Mouse (Mus musculus): ENCODE measurements around the gene Cradd.

Cradd gene

GRCm38 (mm10) chr10:95269151-95269550, 54.8 kb downstream of the Cradd start:
- no peak for DNase-seq (ENCODE audit: low spot score)

- DNase-seq (ENCODE audit: low spot score) = no peak
These were observed 55.6 kb downstream of the Cradd start for GRCm38 (mm10) chr10:95268366-95268765.

DNA sequence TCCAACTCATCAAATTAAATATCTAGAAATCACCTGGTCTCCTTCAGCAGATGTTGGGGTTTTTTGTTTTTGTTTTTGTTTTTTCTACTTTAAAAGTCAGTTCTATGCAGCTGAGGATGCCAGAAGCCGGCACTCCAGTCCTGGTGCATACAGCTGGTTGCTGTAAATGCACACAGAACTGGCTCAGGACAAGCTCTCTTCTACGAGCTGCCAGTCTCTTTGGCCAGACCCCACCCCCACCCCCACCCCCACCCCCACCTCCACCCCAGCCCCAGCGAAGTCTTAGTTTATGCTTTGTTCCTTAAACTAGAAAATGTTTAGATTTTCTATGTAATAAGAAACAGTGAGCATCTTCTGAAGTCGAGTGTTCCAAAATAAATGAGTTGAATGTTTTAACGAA, 57.0 kb downstream of the Cradd start:
- DNase-seq (ENCODE audit: low spot score) = no peak

DNA sequence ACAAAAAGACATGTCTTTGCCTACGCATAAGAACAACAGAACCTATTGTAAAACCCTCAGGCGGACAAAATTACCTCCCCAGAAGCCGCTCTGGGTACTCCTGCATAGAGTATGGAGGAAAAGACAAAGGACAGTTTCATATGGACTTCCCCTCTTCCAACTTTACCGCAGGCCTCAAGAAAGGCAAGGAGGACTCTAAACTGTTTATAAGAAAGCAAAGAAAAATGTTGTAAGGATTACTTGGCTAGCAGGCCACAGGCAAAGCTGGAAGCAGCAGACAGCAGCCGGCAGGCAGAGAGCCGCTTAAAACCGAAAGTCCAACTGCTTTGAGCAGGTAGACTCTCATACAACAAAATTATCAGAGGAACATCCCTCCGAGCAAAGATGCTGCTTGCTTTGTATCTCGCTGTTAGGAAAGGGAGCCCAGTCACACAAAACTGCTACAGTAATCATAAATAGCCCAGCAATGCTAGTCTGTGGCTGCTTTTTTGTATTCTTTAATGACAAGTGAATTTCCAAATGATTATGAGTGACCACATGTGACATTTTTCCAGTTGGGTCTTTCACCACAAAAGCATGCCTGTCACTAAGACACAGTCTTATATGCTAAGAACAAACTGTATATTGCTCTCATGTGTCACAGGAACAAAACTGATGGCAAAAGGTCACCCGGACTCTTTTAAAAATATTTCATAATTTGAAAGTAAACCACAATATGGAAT, 57.7 kb downstream of the Cradd start:
- no peak for DNase-seq (ENCODE audit: low spot score)

DNA sequence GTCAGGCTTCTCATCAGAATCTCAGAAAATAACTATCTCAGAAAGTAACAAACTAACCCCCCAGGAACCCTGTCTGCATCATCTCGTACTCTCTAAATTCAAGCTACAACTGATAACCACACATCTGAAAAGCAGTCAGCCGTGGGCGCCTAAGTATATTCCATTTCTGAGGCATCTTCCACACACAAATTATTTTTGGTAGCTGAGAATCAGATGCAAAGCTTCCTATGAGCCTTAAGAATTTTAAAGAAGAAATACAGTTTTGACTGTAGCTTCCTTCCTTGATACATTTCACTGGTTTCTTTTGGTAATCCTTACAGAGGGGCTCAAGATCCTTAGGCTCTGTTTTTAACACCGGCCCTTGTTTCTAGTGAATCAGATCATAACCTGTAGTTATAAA, 58.4 kb downstream of the Cradd start:
- no peak for DNase-seq (ENCODE audit: low spot score)

DNA sequence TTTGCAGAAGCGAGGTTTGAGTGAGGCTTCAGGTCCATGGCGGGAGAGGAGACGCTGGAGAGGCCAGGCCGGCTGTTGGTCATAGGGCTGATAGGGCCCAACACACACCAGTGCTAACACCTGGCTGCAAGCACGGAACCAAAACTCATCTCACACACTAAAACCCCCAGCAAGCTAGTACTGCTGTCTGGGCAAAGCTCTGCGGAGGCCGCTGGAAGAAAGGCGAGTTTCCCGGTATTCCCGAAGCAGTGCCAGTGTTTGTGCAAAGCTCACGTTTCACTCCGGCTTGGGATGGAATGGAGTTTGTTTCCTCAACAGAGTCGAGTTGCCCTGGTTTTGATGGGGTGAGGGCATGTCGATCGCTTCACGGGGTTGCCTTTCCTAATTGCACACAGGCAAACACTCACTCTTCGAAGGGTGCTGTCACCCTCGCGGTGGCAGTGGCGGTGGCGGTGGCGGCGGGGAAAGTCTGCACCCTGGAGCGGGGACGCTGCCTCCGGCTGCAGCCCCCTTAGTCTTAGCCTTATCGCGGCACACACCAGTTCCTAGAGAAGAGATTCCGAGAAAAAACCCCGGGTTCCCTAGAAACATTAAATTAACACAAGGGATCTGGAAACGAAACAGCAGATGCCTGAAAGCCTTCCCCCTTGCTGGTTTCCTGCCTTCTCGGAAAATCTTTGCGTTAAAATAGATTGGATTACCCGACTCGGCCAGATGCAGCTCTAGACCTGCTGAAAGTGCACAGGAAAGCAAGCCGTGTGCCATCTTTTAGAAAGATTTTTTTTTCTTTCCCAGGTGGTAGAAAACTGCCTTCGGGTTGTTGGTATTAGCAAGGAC, 59.2 kb downstream of the Cradd start:
- DNase-seq (ENCODE audit: low spot score) = peak; percentile 64

DNA sequence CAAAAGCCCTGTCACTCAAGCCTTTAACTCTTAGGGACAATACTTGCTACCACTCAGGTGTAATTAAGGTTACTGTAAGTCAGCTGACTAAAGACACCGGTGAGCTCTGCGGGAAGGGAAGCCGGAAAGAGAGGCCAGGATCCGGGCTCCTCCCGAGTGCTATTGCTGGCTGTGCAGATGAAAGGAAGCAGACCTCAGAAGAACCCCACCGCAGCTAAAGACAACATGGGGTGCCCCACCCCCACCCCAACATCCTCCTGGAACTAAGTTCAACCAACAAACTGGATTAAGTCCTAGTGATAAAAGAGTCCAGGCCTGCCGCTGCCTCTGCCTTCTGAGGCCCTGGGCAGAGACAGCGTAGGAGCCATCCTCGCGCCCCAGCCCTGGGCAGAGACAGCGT, 61.5 kb downstream of the Cradd start:
- no peak for DNase-seq (ENCODE audit: low spot score)

- no peak for DNase-seq (ENCODE audit: low spot score)
These were observed 62.7 kb downstream of the Cradd start for GRCm38 (mm10) chr10:95261279-95261678.

- no peak for DNase-seq (ENCODE audit: low spot score)
These were observed 63.5 kb downstream of the Cradd start for GRCm38 (mm10) chr10:95260420-95260819.

DNA sequence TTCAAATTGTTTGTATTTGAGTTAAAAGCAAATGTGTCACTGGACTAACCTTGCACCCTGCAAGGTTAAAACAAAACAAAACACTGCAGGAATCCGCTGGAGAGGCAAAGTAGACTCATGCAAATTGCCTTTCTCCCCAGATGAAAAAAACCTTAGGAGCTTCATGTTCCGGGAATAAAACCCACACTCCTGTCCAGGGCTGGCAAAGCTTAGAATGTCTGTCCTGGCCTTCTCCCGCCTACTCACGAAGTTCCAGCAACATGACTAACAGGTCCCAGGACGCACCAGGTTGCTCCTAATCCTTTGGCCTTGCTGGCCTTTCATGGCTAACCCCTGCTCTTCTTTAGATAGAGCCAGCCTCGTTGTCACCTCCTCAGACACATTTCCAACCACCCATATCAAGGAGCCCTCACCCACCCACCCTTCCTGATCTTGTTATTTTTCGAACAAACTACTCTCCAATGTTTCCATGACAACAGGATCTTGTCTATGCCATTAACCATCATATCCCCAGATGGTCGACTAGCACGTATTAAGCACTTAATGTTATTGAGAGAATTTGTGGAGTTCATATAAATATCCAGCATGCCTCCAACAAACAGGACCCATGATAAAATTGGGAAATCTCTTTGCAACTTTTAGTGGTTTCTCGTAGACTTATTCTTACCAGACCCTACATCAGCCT, 65.3 kb downstream of the Cradd start:
- no peak for DNase-seq (ENCODE audit: low spot score)

- no peak for DNase-seq (ENCODE audit: low spot score)
These were observed 66.0 kb downstream of the Cradd start for GRCm38 (mm10) chr10:95257979-95258378.

DNA sequence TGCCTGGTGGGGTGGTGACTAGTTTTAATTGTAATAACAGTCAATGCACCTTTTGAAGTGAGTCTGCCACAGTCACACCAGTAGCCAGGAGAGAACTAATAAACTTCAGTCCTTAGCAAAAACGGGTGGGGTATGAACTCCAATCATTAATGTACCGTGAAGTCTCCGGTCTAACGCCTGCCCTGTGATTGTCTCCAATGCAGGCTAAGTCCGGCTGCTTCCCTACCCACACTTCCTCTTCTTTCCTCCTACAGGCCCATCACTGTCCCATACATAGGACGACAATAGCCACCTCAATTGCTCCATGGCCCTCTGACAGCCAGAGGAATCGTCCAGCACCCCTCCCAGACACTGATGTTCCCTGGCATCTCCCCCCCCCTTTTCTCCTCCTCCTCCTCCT, 67.8 kb downstream of the Cradd start:
- DNase-seq (ENCODE audit: low spot score) = no peak

GRCm38 (mm10) chr10:95255018-95255680, 68.8 kb downstream of the Cradd start:
- no peak for DNase-seq (ENCODE audit: low spot score)

DNA sequence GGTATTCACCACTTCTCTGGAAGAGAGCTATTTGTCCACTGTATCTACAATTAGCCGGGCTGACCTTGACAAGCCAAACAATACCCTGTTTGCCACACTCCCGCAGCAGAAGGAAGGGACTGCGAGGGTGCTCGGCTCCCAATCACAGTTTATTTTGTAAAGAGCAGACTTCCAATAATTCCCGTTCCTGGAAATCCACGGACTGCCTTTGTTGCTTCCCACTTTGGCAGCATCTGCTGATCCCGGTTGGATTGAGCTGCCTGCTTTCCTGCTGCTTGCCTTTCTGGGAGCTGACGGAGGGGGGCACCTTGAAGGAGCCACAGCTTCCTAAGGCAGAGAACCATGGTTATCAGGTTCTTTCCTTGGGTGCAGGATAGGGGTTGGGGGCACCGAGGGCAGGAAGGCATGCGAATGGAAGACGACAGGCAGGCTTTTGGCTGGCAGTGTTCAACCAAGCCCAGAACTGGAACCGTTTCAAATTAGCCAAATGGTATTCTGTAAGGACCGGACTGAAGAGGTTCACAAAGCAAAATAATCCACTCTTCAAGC, 69.4 kb downstream of the Cradd start:
- peak; percentile 59 for DNase-seq (ENCODE audit: low spot score)

DNA sequence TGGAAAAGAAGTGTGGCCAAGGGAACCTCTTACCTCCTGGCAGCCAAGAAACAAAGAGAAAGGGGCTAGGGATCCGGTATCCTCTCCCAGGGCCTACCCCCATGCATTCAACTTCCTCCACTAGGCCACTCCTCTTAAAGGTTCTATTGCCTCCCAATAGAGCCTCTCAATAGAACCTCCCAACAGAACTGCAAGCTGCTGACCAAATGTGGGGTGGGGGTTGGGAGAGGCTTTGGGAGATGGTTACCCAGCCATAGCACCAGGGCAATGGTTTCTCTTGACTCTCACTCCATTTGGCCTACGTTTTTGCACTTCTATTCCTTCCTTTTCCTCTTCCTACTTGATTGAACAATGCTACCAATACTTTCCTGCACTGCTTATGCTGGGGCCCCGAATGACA, 69.9 kb downstream of the Cradd start:
- DNase-seq (ENCODE audit: low spot score) = no peak

- no peak for DNase-seq (ENCODE audit: low spot score)
These were observed 72.3 kb downstream of the Cradd start for GRCm38 (mm10) chr10:95251674-95252073.

DNA sequence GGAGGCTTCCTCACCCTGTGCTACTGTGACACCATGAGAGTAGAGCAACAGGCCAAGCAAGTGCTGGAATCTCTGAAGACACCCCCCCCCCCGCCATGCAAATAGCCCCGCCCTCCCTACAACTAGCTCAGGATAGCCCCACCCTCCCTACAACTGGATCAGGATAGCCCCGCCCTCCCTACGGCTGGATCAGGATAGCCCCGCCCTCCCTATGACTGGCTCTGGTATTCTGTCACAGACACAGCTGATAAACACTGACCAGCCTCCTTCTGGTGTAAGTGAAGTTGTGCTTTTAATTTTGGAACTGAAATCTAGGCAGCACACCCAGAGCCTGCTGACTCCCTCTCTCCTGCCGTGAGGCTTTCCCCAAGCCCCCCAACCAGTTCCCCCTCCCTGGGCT, 75.6 kb downstream of the Cradd start:
- no peak for DNase-seq (ENCODE audit: low spot score)

DNA sequence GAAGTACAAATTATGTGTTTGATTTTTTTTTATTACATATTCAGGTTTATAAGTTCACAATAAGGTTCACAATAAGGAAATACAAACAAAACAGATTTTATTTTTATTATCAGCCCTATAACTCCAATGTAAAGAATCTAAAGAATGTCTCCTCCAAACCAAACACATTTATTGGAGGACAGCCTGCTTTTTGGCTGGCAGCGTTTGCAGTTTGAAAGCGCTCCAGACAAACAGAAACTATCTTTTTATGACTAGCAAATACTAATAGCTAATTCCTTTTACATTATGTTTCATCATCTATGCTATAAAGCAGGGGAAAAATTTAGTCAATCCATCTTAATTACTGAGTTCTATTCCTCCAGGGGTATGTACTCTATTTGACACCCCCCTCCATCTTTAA, 77.2 kb downstream of the Cradd start:
- no peak for DNase-seq (ENCODE audit: low spot score)

GRCm38 (mm10) chr10:95245680-95245982, 78.3 kb downstream of the Cradd start:
- no peak for DNase-seq (ENCODE audit: low spot score)

DNA sequence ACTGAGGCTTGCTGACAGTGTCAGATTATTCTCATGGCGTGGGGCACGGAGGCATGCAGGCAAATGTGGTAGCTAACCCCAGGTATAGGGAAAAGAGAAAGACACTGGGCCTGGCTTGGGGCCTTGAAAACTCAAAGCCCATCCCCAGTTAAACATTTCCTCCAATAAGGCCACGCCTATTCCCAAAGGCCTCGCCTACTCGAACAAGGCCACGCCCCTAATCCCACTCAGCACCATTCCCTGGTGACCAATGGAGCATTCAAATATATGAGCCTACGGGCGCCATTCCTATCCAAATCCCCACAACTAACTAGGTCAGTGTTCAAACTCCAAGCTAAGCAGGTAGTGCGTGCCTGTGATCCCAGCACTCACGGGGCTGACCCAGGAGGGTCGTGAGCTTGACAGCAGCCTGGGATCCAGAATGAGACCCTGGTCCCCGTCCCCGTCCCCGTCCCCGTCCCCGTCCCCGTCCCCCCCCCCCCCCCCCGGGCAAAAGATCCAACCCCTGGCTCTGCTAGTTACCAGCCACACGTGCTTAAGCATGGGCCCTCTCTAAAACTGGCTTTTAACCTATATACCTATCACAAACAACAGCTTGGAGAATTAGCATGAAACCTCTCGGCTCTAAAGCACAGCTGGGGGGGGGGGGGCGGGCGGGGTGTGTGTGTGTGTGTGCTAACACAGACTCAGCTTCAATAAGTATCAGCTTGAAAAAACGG, 78.8 kb downstream of the Cradd start:
- no peak for DNase-seq (ENCODE audit: low spot score)

DNA sequence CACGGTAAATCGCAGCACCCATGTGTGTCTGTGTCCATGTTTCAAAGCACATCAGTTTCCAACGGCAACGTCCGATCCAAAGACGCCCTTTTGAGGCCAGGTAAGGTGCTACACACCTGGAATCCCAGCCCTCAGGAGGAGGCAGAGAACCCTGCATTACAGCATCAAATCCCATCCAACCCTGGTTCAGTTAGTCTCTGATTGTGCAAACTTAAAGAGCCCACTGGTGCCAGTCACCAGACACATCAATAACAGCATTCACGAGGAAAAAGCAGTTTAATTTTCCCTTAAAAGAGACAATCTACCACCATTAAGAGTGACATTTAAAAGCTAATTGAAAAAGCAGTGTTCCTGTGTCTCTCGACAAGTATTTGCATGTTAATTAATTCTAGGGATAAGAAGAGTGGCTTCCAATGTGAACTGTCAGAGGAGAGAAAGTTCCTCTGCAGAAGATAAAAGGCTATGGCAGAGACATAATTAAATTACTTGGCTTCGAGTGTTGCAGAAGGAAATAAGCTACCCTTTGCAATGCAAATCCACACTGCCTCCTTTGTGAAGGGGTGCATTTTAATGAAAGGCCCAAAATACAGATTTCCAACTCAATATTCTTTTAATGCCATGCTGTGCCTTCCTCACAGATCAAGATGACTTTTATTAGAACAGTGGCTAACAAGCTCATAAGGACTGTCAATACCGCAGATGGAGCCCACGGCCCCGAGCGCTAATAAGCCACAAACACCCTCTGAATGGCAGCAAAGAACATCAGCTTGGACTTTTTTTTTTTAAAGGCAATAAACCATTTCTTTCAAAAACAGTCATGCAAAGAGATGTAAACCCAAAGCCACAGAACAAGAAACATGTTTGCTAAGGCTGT, 84.5 kb downstream of the Cradd start:
- no peak for DNase-seq (ENCODE audit: low spot score)

Data from testis, postnatal 10 days (tissue).